Mouse (Mus musculus) testis, adult 2 months (tissue): ENCODE results near the gene Fbxl20.

ENCODE experiments used
- CTCF ChIP-seq: fragments of 200-500 bp; IDR thresholded peaks from 2 replicates; pipeline ENCODE4 v1.5.1; 2012; ENCODE audit warnings: low read depth, mild to moderate bottlenecking, inconsistent platforms, low read length, moderate library complexity; ENCODE audit not compliant: control insufficient read depth, insufficient read depth, insufficient replicate concordance
- POLR2A ChIP-seq: fragments of 200-500 bp; IDR thresholded peaks from 2 replicates; pipeline ENCODE4 v1.6.1; 2012; ENCODE audit warnings: low read depth, mild to moderate bottlenecking, inconsistent platforms, low read length, moderate library complexity; ENCODE audit not compliant: control insufficient read depth

DNA sequence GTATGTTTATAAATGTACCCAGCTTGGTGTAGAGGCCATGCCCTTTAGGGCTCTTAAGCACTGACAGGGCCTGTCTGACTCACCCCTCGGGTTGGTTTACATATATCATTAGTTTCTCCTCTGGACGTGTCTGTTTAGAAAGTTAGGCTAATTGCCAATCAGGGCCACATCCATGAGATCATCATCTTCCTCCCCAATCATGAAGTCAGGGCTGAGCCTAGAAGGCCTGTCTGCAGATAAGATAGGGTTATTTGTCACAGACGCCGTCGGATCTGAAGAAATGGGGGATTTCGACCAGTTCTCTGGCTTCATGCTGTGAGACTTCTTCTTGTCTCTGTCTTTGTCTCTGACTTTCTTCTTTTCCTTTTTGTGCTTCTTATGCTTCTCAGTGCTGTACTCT is 4.9 kb upstream of the Fbxl20 start:
- TF ChIP-seq POLR2A (no peak), CTCF (no peak)
